Mouse (Mus musculus): ENCODE measurements around the gene Rcbtb2.

- TF ChIP-seq CTCF (IDR thresholded peaks at IDR 0.05; ENCODE audit: low read depth) (no peak), EP300 (IDR thresholded peaks at IDR 0.05; ENCODE audit: low read depth) (no peak)
Observed at GRCm38 (mm10) chr14:73110682-73111081, 12.2 kb upstream of the Rcbtb2 start.

Measured in heart, postnatal 0 days (tissue).